10 mouse cellular contexts compared by ENCODE assay signal in the genomic region with DNA sequence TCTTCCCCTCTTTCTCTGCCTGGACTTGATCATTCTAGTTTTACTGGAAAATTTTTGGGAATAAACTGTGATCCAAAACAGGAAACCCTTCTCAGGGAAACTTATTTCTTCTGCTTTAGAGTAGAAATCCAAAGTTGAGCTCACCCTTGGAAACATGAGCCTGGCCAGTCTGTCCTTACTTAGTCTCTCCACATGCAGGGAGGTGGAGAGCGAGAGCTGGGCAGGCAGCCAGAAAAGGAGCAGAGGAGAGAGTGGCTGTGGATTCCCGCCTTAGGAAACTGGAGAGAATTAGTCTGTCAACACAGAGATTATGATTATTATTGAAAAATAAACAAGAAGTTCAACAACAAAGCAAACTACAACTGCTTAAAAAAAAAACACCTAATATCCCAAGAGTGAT. TPM values are rescaled to one million over a fixed set of nuclear protein-coding genes. Genes with fewer than 3 reads are reported as not detected.
DNase-seq lines count a peak whose midpoint lies in the region; ATAC-seq and TF ChIP-seq lines count a peak whose summit lies in the region.
"Had no signal": no experiment of that assay in that cellular context is flagged by ENCODE, and none has a peak within 500 bp of the region (broad histone marks: within the 10 kb centered on the region; RNA-seq: fewer than 3 reads in every experiment).

No protein-coding gene starts in this region.

- H3K4me2 ChIP-seq in forebrain, postnatal 0 days (ENCODE audit: low read depth) = no peak overlapping the region
- H3K4me2 ChIP-seq in hindbrain, embryonic 12.5 days (replicated peaks) = no peak overlapping the region

- H3K9me3 ChIP-seq in heart, embryonic 10.5 days = no peaks in the 10 kb centered on the region
- H3K9me3 ChIP-seq in forebrain, postnatal 0 days (ENCODE audit: low read length) = no peaks in the 10 kb centered on the region
- no peaks in the 10 kb centered on the region for H3K9me3 ChIP-seq in hindbrain, embryonic 12.5 days (replicated peaks)

- WGBS in heart, embryonic 10.5 days = 23% methylated on average over 2 of the region's 2 CpGs
- 34% methylated on average over 2 of the region's 2 CpGs for WGBS in forebrain, postnatal 0 days
- 55% methylated on average over 2 of the region's 2 CpGs for WGBS in hindbrain, embryonic 12.5 days

- peak; percentile 95 for DNase-seq in heart, adult 11 months
- no peak for DNase-seq in heart, embryonic 10.5 days (ENCODE audit: low spot score)
- peak; percentile 16 for DNase-seq in 3T3-L1 (ENCODE audit: low read depth, low spot score)
- DNase-seq in gastrocnemius, adult 8-10 months (ENCODE audit: low spot score in 2 of 2) = peak; percentile 5 to 54
- peak; percentile 76 for DNase-seq in heart, postnatal 4 days
- DNase-seq in thymus, adult 18-20 months = no peak
- no peak for DNase-seq in forebrain, postnatal 0 days

- H3K4me1 ChIP-seq in heart, embryonic 10.5 days = no peaks in the 10 kb centered on the region
- no peaks in the 10 kb centered on the region for H3K4me1 ChIP-seq in forebrain, postnatal 0 days (ENCODE audit: insufficient read depth)
- no peaks in the 10 kb centered on the region for H3K4me1 ChIP-seq in hindbrain, embryonic 12.5 days

- H3K27me3 ChIP-seq in heart, embryonic 10.5 days (ENCODE audit: insufficient read depth, poor library complexity, severe bottlenecking) = no peaks in the 10 kb centered on the region
- no peaks in the 10 kb centered on the region for H3K27me3 ChIP-seq in forebrain, postnatal 0 days (ENCODE audit: insufficient read depth, low read length)
- H3K27me3 ChIP-seq in hindbrain, embryonic 12.5 days = no peaks in the 10 kb centered on the region

- no peak for TF ChIP-seq CTCF in forebrain, postnatal 0 days (IDR thresholded peaks at IDR 0.05; ENCODE audit: low read depth)

- H3K27ac ChIP-seq in heart, embryonic 10.5 days = no peak overlapping the region
- no peak overlapping the region for H3K27ac ChIP-seq in forebrain, postnatal 0 days (ENCODE audit: low read depth, low read length)
- H3K27ac ChIP-seq in hindbrain, embryonic 12.5 days = no peak overlapping the region

- no peak overlapping the region for H3K9ac ChIP-seq in forebrain, postnatal 0 days
- no peak overlapping the region for H3K9ac ChIP-seq in hindbrain, embryonic 12.5 days

- H3K4me3 ChIP-seq in heart, embryonic 10.5 days = no peak overlapping the region
- H3K4me3 ChIP-seq in forebrain, postnatal 0 days (ENCODE audit: low read depth, low read length) = no peak overlapping the region
- no peak overlapping the region for H3K4me3 ChIP-seq in hindbrain, embryonic 12.5 days

- ATAC-seq in forebrain, postnatal 0 days = no peak
- ATAC-seq in hindbrain, embryonic 12.5 days (ENCODE audit: low FRiP score) = no peak

- no peaks in the 10 kb centered on the region for H3K36me3 ChIP-seq in heart, embryonic 10.5 days
- H3K36me3 ChIP-seq in forebrain, postnatal 0 days (ENCODE audit: insufficient read depth) = no peaks in the 10 kb centered on the region
- no peaks in the 10 kb centered on the region for H3K36me3 ChIP-seq in hindbrain, embryonic 12.5 days

RNA-seq across cellular contexts. Expression of a gene that starts 6.1 kb away (rescaled TPM):
- polyA plus RNA-seq in heart, embryonic 10.5 days (2016; fragmentation: Nextera tagmentation; extraction: Ambion mirVana) = 0.25 and 0.43 TPM in 2 replicates
- total RNA-seq in gastrocnemius, adult 8-10 months (2022) = under 1 TPM; 0.13 to 0.52 (median 0.39) TPM
- total RNA-seq in heart, postnatal 4 days (2021) = not detected
- 2.4 and 2.7 TPM in 2 replicates for total RNA-seq in forebrain, postnatal 0 days (2014; rRNA removed)
- 0.93 and 0.99 TPM in 2 replicates for polyA plus RNA-seq in forebrain, postnatal 0 days (2015; fragmentation: Nextera tagmentation; extraction: Ambion mirVana)
- not detected in 2 replicates for polyA plus RNA-seq in hindbrain, embryonic 12.5 days (2016; fragmentation: Nextera tagmentation; extraction: Ambion mirVana)
- total RNA-seq: hematopoietic stem cell, adult 5-6 weeks had no signal
- polyA plus RNA-seq: embryonic facial prominence, embryonic 11.5 days had no signal

Comparison
In these comparisons a context has a peak if more than half of its experiments do, and no peak if none do; other contexts are left out.
1. DNase-seq: peak in heart, adult 11 months (single experiment), 3T3-L1 (single experiment), gastrocnemius, adult 8-10 months (2 of 2) and heart, postnatal 4 days (single experiment); none in heart, embryonic 10.5 days (single experiment), thymus, adult 18-20 months (0 of 2) and forebrain, postnatal 0 days (single experiment).